Mouse (Mus musculus) liver, embryonic 14.5 days (tissue): ENCODE measurements at regions not wholly inside any gene's neighbourhood (a gene's known extent, or its start where the extent isn't known, plus 50 kb on each side); places are given as distances from the start of the nearest gene placed in this dataset.

Experiments
- ATAC-seq: fragments of 200-750 bp; cut with Nextera tagmentation; 2 replicates; pipeline ENCODE4 v1.8.0; 2017; ENCODE audit warnings: moderate number of reproducible peaks, mild to moderate bottlenecking, moderate library complexity; ENCODE audit not compliant: insufficient read depth
- DNase-seq, 3 experiments: peaks; one replicate each; pipeline ENCODE4 v3.0.0-alpha.2; 2012 to 2013; ENCODE audit warnings: low read depth in 3 of 3, low spot score in 3 of 3
- H3K27ac ChIP-seq: fragments of 300-500 bp; sonication (generic); 2 replicates; pipeline ENCODE4 v1.5.1; 2014; ENCODE audit warnings: moderate library complexity, mild to moderate bottlenecking, control low read depth, inconsistent platforms
- H3K27me3 ChIP-seq: fragments of 300-500 bp; sonication (generic); 2 replicates; pipeline ENCODE4 v1.6.1; 2014; ENCODE audit warnings: mild to moderate bottlenecking, low read length, moderate library complexity; ENCODE audit not compliant: control insufficient read depth, insufficient read depth
- H3K36me3 ChIP-seq: fragments of 300-500 bp; sonication (generic); replicated peaks from 2 replicates; pipeline ENCODE4 v1.6.1; 2014; ENCODE audit warnings: low read depth; ENCODE audit not compliant: control insufficient read depth, insufficient read depth
- H3K4me1 ChIP-seq, 2 experiments: fragments of 200-500 bp in 1 of 2; fragments of 300-500 bp in 1 of 2; sonication (generic) in 1 of 2; replicated peaks; 2 replicates each; pipeline ENCODE4 v1.6.1; 2012 to 2014; ENCODE audit warnings: antibody characterized with exemption in 1 of 2, inconsistent platforms in 1 of 2, low read length in 1 of 2; ENCODE audit not compliant: control insufficient read depth in 2 of 2, insufficient read depth in 2 of 2
- H3K4me2 ChIP-seq: fragments of 300-500 bp; sonication (generic); 2 replicates; pipeline ENCODE4 v1.6.1; 2014; ENCODE audit warnings: low read depth, mild to moderate bottlenecking, control low read depth, moderate library complexity
- H3K4me3 ChIP-seq, 2 experiments: fragments of 200-500 bp in 1 of 2; fragments of 300-500 bp in 1 of 2; sonication (generic) in 1 of 2; 2 replicates each; pipeline ENCODE4 v1.5.1; 2012 to 2014; ENCODE audit warnings: low read depth in 2 of 2, low read length in 2 of 2, mild to moderate bottlenecking in 2 of 2, control low read depth in 1 of 2, inconsistent platforms in 1 of 2, moderate library complexity in 1 of 2; ENCODE audit not compliant: insufficient read depth in 1 of 2
- H3K9ac ChIP-seq: fragments of 300-500 bp; sonication (generic); replicated peaks from 2 replicates; pipeline ENCODE4 v1.6.1; 2014; ENCODE audit warnings: mild to moderate bottlenecking, control low read depth, moderate library complexity
- H3K9me3 ChIP-seq: fragments of 300-500 bp; sonication (generic); 2 replicates; pipeline ENCODE4 v1.6.1; 2016; ENCODE audit warnings: low read length, mixed read lengths; ENCODE audit not compliant: control insufficient read depth
- CTCF ChIP-seq: IDR thresholded peaks from 2 replicates; pipeline ENCODE4 v1.5.1; 2016; ENCODE audit warnings: antibody characterized with exemption, low read depth, control low read depth
- EP300 ChIP-seq: IDR thresholded peaks from 2 replicates; pipeline ENCODE4 v1.6.1; 2016; ENCODE audit warnings: antibody characterized with exemption, low read depth
- WGBS: fragments of 180-500 bp; shearing (Covaris S2); extraction: QIAGEN DNeasy Blood & Tissue Kit; methylation state at CpG from one replicate; pipeline ENCODE4 v1.1.7; 2014; ENCODE audit not compliant: insufficient replicate concordance; 5-methylcytosine and 5-hydroxymethylcytosine counted together

- no peaks in the 10 kb centered on the region for H3K36me3 ChIP-seq
- no peaks in the 10 kb centered on the region for H3K9me3 ChIP-seq
- H3K27ac ChIP-seq, result no peak overlapping the region
- no peak overlapping the region for H3K4me2 ChIP-seq
- ATAC-seq (no peak), DNase-seq (no peak)
- no peaks in the 10 kb centered on the region for H3K27me3 ChIP-seq
- TF ChIP-seq CTCF (no peak), EP300 (no peak)
- peaks cover 0 to 2% of the 10 kb centered on the region in 2 experiments; a peak in 2 of 4 replicates for H3K4me1 ChIP-seq
- no peak overlapping the region for H3K4me3 ChIP-seq
- 61% methylated on average over 7 of the region's 7 CpGs for WGBS
- H3K9ac ChIP-seq, result no peak overlapping the region
These were observed 156.8 kb upstream of the Jun start for GRCm38 (mm10) chr4:95208827-95209226.

DNA sequence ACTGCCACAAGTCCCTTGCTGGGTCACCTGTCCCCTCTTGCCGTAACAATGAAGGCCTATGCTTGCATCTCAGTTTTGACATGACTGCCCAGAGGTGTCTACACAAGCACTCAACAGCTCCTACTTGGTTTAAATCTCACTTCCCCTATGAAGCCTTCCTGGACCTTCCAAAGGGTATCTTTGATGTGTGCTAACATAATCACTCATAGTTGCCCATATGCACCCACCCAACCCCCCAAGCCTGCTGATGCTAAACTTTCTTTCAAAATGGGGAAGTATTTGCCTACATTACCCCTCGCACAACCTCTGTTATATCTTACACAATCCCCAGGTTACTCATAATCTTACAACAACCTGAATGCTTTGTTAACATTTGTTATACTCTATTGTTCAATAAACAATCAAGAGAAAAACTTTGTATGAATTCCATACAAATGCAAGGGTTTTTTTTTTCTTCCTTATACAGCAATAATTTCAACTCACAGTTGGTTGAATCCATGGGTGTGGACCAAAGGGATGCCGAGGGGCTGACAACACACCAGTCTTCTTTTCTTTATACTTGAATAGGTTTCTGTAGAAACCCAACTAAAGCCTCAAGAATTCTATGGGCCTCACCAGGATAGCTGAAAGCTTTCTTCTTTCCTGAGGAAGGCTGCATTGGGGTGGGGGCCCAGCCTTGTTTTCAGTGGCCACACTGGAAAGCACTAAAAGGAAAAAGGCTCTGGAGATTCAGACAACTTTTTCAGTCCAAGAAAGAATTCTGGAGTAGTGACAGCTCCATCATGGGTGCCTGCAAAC lies 157.5 kb upstream of the Jun start:
- no peaks in the 10 kb centered on the region for H3K27me3 ChIP-seq
- no peak overlapping the region for H3K4me2 ChIP-seq
- no peak overlapping the region for H3K9ac ChIP-seq
- H3K4me3 ChIP-seq, result no peak overlapping the region
- H3K4me1 ChIP-seq, result peaks cover 0 to 2% of the 10 kb centered on the region in 2 experiments; a peak in 2 of 4 replicates
- no peaks in the 10 kb centered on the region for H3K9me3 ChIP-seq
- no peak for DNase-seq
- ATAC-seq, result no peak
- no peak for TF ChIP-seq EP300
- no peak for TF ChIP-seq CTCF
- no peaks in the 10 kb centered on the region for H3K36me3 ChIP-seq
- WGBS, result 57% methylated on average over 3 of the region's 3 CpGs
- H3K27ac ChIP-seq, result no peak overlapping the region

GRCm38 (mm10) chr4:95212561-95212960 lies 160.5 kb upstream of the Jun start:
- no peak for ATAC-seq
- Histone ChIP-seq H3K4me2 (no peak overlapping the region), H3K9ac (no peak overlapping the region), H3K27ac (no peak overlapping the region), H3K27me3 (no peaks in the 10 kb centered on the region), H3K4me1 (no peaks in the 10 kb centered on the region; a peak in 1 of 4 replicates), H3K9me3 (no peaks in the 10 kb centered on the region), H3K36me3 (no peaks in the 10 kb centered on the region), H3K4me3 (no peak overlapping the region)
- DNase-seq, result no peak
- WGBS, result 71% methylated on average over 2 of the region's 2 CpGs
- TF ChIP-seq CTCF (no peak), EP300 (no peak)

DNA sequence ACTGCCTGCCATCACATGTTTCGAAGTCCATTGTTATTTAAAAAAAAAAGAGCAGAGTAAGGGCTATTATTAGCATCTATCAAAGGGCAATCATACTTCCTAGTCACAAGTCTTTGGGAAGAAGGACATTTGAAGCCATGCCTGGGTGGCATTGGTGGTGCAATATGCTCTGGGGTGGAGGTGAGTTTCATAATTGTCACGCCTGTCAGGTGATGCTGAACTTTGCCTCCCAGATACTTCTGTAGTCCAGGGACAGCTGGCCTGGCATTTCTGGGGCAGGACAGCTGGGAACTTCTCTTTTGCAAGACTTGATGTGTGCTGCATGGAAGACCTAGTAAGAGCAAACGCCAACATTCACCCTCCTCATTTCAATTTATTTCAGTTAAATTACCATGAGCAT lies 161.0 kb upstream of the Jun start:
- H3K4me1 ChIP-seq, result no peaks in the 10 kb centered on the region; a peak in 1 of 4 replicates
- no peaks in the 10 kb centered on the region for H3K9me3 ChIP-seq
- H3K4me2 ChIP-seq, result no peak overlapping the region
- no peaks in the 10 kb centered on the region for H3K36me3 ChIP-seq
- WGBS, result 56% methylated on average over 3 of the region's 3 CpGs
- no peak for TF ChIP-seq EP300
- TF ChIP-seq CTCF, result no peak
- H3K4me3 ChIP-seq, result no peak overlapping the region
- no peak for DNase-seq
- no peak for ATAC-seq
- H3K27ac ChIP-seq, result no peak overlapping the region
- no peak overlapping the region for H3K9ac ChIP-seq
- H3K27me3 ChIP-seq, result no peaks in the 10 kb centered on the region

DNA sequence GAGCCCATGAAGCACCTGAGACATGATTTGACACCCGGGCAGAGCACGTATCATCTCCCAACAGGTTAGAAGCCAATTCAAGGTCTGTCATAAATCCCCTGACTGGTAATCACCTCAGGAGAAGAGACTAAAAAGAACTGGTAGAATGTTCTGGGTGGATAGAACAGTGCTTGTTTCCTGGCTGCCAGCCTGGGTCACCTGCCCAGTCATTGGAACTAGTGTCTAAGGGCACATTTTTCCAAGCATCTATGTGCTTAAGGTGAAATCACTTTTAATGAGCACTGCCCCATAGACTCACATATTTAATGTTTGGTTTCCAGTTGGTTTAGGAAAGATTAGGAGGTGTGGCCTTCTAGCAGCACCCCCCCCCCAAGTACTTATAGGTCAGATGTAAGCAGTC lies 162.0 kb upstream of the Jun start:
- ATAC-seq (no peak), DNase-seq (no peak)
- Histone ChIP-seq H3K9me3 (no peaks in the 10 kb centered on the region), H3K4me1 (no peaks in the 10 kb centered on the region; a peak in 1 of 4 replicates), H3K4me3 (no peak overlapping the region), H3K9ac (no peak overlapping the region), H3K27ac (no peak overlapping the region), H3K27me3 (no peaks in the 10 kb centered on the region), H3K36me3 (no peaks in the 10 kb centered on the region), H3K4me2 (no peak overlapping the region)
- WGBS, result 85% methylated on average over 2 of the region's 2 CpGs
- no peak for TF ChIP-seq EP300
- TF ChIP-seq CTCF, result no peak
